Mouse (Mus musculus) G1E (cell line): ENCODE data around the gene Nkiras1.

Experiments
- CTCF ChIP-seq: IDR thresholded peaks from 2 replicates; pipeline ENCODE4 v1.5.1; 2012; ENCODE audit warnings: low read depth, low read length, inconsistent platforms, mixed read lengths
- GATA1 ChIP-seq: IDR thresholded peaks from 2 replicates; pipeline ENCODE4 v1.6.1; 2012; ENCODE audit warnings: borderline replicate concordance, low read length, inconsistent platforms, mixed read lengths
- GATA2 ChIP-seq: IDR thresholded peaks from 2 replicates; pipeline ENCODE4 v1.6.1; 2012; ENCODE audit warnings: low read depth, low read length, inconsistent platforms, borderline replicate concordance
- POLR2AphosphoS5 ChIP-seq: IDR thresholded peaks from 2 replicates; pipeline ENCODE4 v1.6.1; 2012; ENCODE audit warnings: low read depth, low read length, inconsistent platforms; ENCODE audit not compliant: insufficient replicate concordance
- TAL1 ChIP-seq: conservative IDR thresholded peaks from 2 replicates; pipeline ENCODE4 v1.6.1; 2012; ENCODE audit warnings: low read depth, low read length, inconsistent platforms, mixed read lengths

DNA sequence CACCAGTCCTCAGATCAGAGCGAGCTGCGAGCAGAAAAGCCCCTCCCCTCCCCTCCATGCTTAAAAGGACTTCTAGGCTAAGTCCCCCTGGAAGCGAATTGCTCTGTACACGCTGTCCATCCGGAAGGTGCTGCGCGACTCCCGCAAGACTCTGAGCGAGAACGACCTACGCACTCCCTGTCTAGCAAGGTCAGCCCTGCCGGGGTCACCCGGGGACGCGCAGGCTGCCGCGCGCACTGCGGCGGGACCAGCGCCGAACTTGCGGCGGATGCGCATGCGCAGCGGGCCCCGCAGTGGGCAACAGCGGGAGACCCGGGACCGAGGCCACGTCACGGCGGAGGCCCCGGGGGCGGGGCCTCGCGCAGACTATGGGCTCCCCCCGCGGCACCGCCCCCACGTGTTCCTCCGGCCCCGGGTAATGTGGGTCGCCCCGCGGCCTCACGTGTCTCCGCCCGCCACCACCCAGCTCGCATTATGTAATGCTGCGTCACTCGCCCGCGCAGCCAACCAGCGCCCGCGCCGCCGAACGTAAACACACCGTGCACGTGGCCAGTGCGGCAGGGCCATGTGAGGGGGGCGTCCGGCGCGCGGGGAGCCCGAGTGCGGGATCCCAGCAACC, 32.7 kb upstream of the Nkiras1 start:
- no peak for TF ChIP-seq CTCF
- no peak for TF ChIP-seq TAL1
- no peak for TF ChIP-seq GATA1
- TF ChIP-seq POLR2AphosphoS5 = no peak
- no peak for TF ChIP-seq GATA2
